Mouse (Mus musculus) cortical plate, adult 2 months (tissue): Measurements from ENCODE around the gene Pik3r1.

Source experiments
- CTCF ChIP-seq: fragments of 200-500 bp; IDR thresholded peaks from 2 replicates; pipeline ENCODE4 v1.5.1; 2011; ENCODE audit warnings: mild to moderate bottlenecking, control low read depth, low read length; ENCODE audit not compliant: insufficient read depth; ENCODE audit errors: extremely low read depth
- POLR2A ChIP-seq: fragments of 200-500 bp; IDR thresholded peaks from 2 replicates; pipeline ENCODE4 v1.6.1; 2011; ENCODE audit warnings: mild to moderate bottlenecking, low read length, control low read depth; ENCODE audit not compliant: insufficient read depth; ENCODE audit errors: extremely low read depth

GRCm38 (mm10) chr13:101727837-101728236 lies 40.2 kb downstream of the Pik3r1 start:
- TF ChIP-seq POLR2A (no peak), CTCF (no peak)
